Mouse (Mus musculus): ENCODE data around the gene Pgs1.

- TF ChIP-seq POLR2A (IDR thresholded peaks at IDR 0.05; ENCODE audit: insufficient read depth, low read depth, low read length) (no peak), CTCF (IDR thresholded peaks at IDR 0.05) (no peak), EP300 (IDR thresholded peaks at IDR 0.05; ENCODE audit: insufficient read depth, low read depth, low read length) (no peak)
Observed at GRCm38 (mm10) chr11:117946195-117946979, 39.7 kb upstream of the Pgs1 start.
